Mouse (Mus musculus) midbrain, embryonic 14.5 days (tissue): Measurements from ENCODE around the gene Gtf2ird1. TPM values are rescaled to one million over a fixed set of nuclear protein-coding genes. Genes with fewer than 3 reads are reported as not detected.

Source experiments
- ATAC-seq: fragments of 200-750 bp; cut with Nextera tagmentation; 2 replicates; pipeline ENCODE4 v1.8.0; 2017; ENCODE audit warnings: moderate number of reproducible peaks, moderate library complexity; ENCODE audit not compliant: low FRiP score, low TSS enrichment
- DNase-seq: peaks from one replicate; pipeline ENCODE4 v3.0.0-alpha.2; 2015
- H3K27ac ChIP-seq: fragments of 300-500 bp; sonication (generic); replicated peaks from 2 replicates; pipeline ENCODE4 v1.5.1; 2014; ENCODE audit warnings: mild to moderate bottlenecking, low read depth, low read length, moderate library complexity
- H3K27me3 ChIP-seq: fragments of 300-500 bp; sonication (generic); 2 replicates; pipeline ENCODE4 v1.6.1; 2014; ENCODE audit warnings: low read length, control low read depth, mixed read lengths; ENCODE audit not compliant: control insufficient read depth, insufficient read depth
- H3K36me3 ChIP-seq: fragments of 300-500 bp; sonication (generic); 2 replicates; pipeline ENCODE4 v1.6.1; 2014; ENCODE audit warnings: low read length, control low read depth; ENCODE audit not compliant: control insufficient read depth, insufficient read depth
- H3K4me1 ChIP-seq: fragments of 300-500 bp; sonication (generic); 2 replicates; pipeline ENCODE4 v1.6.1; 2014; ENCODE audit warnings: mild to moderate bottlenecking, antibody characterized with exemption, low read length, control low read depth; ENCODE audit not compliant: control insufficient read depth, insufficient read depth
- H3K4me2 ChIP-seq: fragments of 300-500 bp; sonication (generic); 2 replicates; pipeline ENCODE4 v1.6.1; 2014; ENCODE audit warnings: mild to moderate bottlenecking, low read length, moderate library complexity
- H3K4me3 ChIP-seq: fragments of 300-500 bp; sonication (generic); replicated peaks from 2 replicates; pipeline ENCODE4 v1.5.1; 2014; ENCODE audit warnings: low read depth, low read length
- H3K9ac ChIP-seq: fragments of 300-500 bp; sonication (generic); replicated peaks from 2 replicates; pipeline ENCODE4 v1.6.1; 2014; ENCODE audit warnings: mild to moderate bottlenecking, low read length, moderate library complexity
- H3K9me3 ChIP-seq: fragments of 300-500 bp; sonication (generic); 2 replicates; pipeline ENCODE4 v1.6.1; 2016; ENCODE audit warnings: low read length, control low read depth, mixed read lengths; ENCODE audit not compliant: control insufficient read depth
- WGBS: fragments of 180-500 bp; shearing (Covaris S2); extraction: QIAGEN DNeasy Blood & Tissue Kit; methylation state at CpG from one replicate; pipeline ENCODE4 v1.1.7; 2014; 5-methylcytosine and 5-hydroxymethylcytosine counted together
- polyA plus RNA-seq: library from polyadenylated mRNA; unstranded; fragments of >200 nt; fragmentation: Nextera tagmentation; extraction: Ambion mirVana; gene quantifications from 2 replicates; pipeline ENCODE4 v1.2.1, GENCODE M21; 2014

Gene Gtf2ird1
- polyA plus RNA-seq, 1 experiment from 2014 or later: 75.1 TPM

GRCm38 (mm10) chr5:134469559-134470150 is 13.1 kb upstream of the Gtf2ird1 start:
- no peak overlapping the region for H3K27ac ChIP-seq
- H3K9me3 ChIP-seq: no peaks in the 10 kb centered on the region
- H3K4me2 ChIP-seq: no peak overlapping the region
- 86% methylated on average over 7 of the region's 7 CpGs for WGBS
- peaks cover 12% of the 10 kb centered on the region for H3K4me1 ChIP-seq
- ATAC-seq (no peak), DNase-seq (no peak)
- H3K36me3 ChIP-seq: no peaks in the 10 kb centered on the region
- no peak overlapping the region for H3K9ac ChIP-seq
- no peak overlapping the region for H3K4me3 ChIP-seq
- no peaks in the 10 kb centered on the region for H3K27me3 ChIP-seq

- H3K27ac ChIP-seq: no peak overlapping the region
- ATAC-seq (no peak), DNase-seq (no peak)
- H3K4me2 ChIP-seq: no peak overlapping the region
- H3K4me3 ChIP-seq: no peak overlapping the region
- no peak overlapping the region for H3K9ac ChIP-seq
- H3K27me3 ChIP-seq: no peaks in the 10 kb centered on the region
- no peaks in the 10 kb centered on the region for H3K9me3 ChIP-seq
- H3K4me1 ChIP-seq: peaks cover 12% of the 10 kb centered on the region
- H3K36me3 ChIP-seq: no peaks in the 10 kb centered on the region
- WGBS: 65% methylated on average over 10 of the region's 10 CpGs
Observed at GRCm38 (mm10) chr5:134468158-134468765, 11.7 kb upstream of the Gtf2ird1 start.

- DNase-seq (peak; percentile 51), ATAC-seq (no peak)
- Histone ChIP-seq H3K9ac (no peak overlapping the region), H3K27ac (no peak overlapping the region), H3K4me3 (no peak overlapping the region), H3K4me1 (peaks cover 12% of the 10 kb centered on the region), H3K4me2 (no peak overlapping the region), H3K36me3 (no peaks in the 10 kb centered on the region), H3K27me3 (no peaks in the 10 kb centered on the region), H3K9me3 (no peaks in the 10 kb centered on the region)
- WGBS: 54% methylated on average over 8 of the region's 8 CpGs
Observed at GRCm38 (mm10) chr5:134467030-134467549, 10.6 kb upstream of the Gtf2ird1 start.

GRCm38 (mm10) chr5:134466296-134467029 is 9.9 kb upstream of the Gtf2ird1 start:
- ATAC-seq (peak; percentile 20; the same call in 1 of the 2 replicates), DNase-seq (peak; percentile 71)
- 8% methylated on average over 21 of the region's 21 CpGs for WGBS

DNA sequence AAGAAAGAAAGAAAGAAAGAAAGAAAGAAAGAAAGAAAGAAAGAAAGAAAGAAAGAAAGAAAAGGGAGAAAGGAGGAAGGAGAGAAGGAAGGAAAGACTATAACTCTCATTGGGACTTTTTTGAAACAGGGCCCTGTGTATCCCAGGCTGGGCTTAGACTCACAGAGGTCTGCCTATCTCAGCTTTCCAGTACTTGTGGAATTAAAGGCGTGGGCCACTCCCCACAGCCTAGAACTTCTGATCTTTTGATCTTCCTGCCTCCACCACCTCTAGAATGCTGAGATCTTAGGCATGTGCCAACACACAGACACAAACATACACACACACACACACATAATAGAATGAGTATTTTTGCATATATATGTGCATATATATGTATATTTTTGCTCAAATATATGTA is 8.7 kb upstream of the Gtf2ird1 start:
- 83% methylated on average over 1 of the region's 1 CpGs for WGBS
- DNase-seq: no peak
- H3K9me3 ChIP-seq: no peaks in the 10 kb centered on the region

More at GRCm38 (mm10) chr5:134466296-134467029, 9.9 kb upstream of the Gtf2ird1 start:
- peak overlapping the region; percentile 27; the same call in 1 of the 2 replicates for H3K4me2 ChIP-seq
- H3K27me3 ChIP-seq: no peaks in the 10 kb centered on the region
- peak overlapping the region; percentile 64 for H3K27ac ChIP-seq
- H3K4me1 ChIP-seq: peaks cover 12% of the 10 kb centered on the region
- H3K9me3 ChIP-seq: no peaks in the 10 kb centered on the region
- no peaks in the 10 kb centered on the region for H3K36me3 ChIP-seq
- no peak overlapping the region for H3K9ac ChIP-seq
- H3K4me3 ChIP-seq: no peak overlapping the region

GRCm38 (mm10) chr5:134464225-134464624 is 7.7 kb upstream of the Gtf2ird1 start:
- ATAC-seq: no peak
- Histone ChIP-seq H3K4me1 (peaks cover 12% of the 10 kb centered on the region), H3K27me3 (no peaks in the 10 kb centered on the region), H3K36me3 (no peaks in the 10 kb centered on the region), H3K4me2 (no peak overlapping the region), H3K9me3 (no peaks in the 10 kb centered on the region), H3K4me3 (no peak overlapping the region), H3K9ac (no peak overlapping the region), H3K27ac (no peak overlapping the region)
- 88% methylated on average over 5 of the region's 5 CpGs for WGBS
- no peak for DNase-seq

More for the DNA sequence above, 8.7 kb upstream of the Gtf2ird1 start:
- H3K4me3 ChIP-seq: no peak overlapping the region
- no peak overlapping the region for H3K27ac ChIP-seq
- no peak overlapping the region for H3K9ac ChIP-seq
- no peaks in the 10 kb centered on the region for H3K36me3 ChIP-seq
- no peak for ATAC-seq
- H3K27me3 ChIP-seq: no peaks in the 10 kb centered on the region
- H3K4me1 ChIP-seq: peaks cover 12% of the 10 kb centered on the region
- H3K4me2 ChIP-seq: no peak overlapping the region

DNA sequence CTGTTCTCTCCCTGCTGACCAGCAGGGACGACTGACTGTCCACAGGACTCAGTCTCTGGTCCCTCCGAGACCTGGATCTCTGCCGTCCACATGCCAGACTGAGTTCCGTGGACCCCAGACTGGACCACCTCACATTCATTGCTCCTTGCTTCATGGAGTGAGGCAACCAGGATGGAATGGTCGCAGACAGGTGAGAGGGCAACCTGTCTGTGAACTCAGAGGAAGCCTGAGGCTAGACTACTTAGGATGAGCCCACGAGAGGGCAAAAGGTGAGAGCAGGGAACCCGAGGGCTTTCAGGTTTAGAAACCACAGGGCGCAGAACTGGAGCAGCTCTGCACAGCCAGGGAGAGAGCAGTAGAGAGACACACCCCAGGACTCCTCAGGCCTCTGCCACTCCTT is 6.2 kb upstream of the Gtf2ird1 start:
- H3K4me3 ChIP-seq: no peak overlapping the region
- no peaks in the 10 kb centered on the region for H3K27me3 ChIP-seq
- H3K9me3 ChIP-seq: no peaks in the 10 kb centered on the region
- no peak overlapping the region for H3K27ac ChIP-seq
- no peak overlapping the region for H3K4me2 ChIP-seq
- H3K4me1 ChIP-seq: peaks cover 12% of the 10 kb centered on the region
- ATAC-seq: no peak
- no peaks in the 10 kb centered on the region for H3K36me3 ChIP-seq
- DNase-seq: no peak
- WGBS: 76% methylated on average over 8 of the region's 8 CpGs
- H3K9ac ChIP-seq: no peak overlapping the region

DNA sequence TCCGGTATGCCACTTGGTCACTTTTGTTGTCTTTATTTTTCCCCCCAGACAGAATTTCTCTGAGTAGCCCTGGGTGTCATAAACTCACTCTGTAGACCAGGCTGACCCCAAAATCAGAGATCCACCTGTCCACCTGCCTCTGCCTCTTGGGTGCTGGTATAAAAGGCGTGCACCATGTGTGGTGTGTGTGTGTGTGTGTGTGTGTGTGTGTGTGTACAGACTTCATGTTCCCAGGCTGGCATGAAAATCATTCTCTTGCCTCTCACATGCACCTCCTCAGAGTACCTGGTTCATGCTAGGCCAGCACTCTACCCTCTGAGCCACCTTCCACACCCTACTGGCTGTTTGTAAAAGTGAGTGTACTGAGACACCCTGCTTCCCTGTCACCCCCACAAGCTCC is 5.8 kb upstream of the Gtf2ird1 start:
- Histone ChIP-seq H3K27me3 (no peaks in the 10 kb centered on the region), H3K9me3 (no peaks in the 10 kb centered on the region), H3K9ac (no peak overlapping the region), H3K4me3 (no peak overlapping the region), H3K4me2 (no peak overlapping the region), H3K36me3 (no peaks in the 10 kb centered on the region), H3K4me1 (peaks cover 12% of the 10 kb centered on the region), H3K27ac (no peak overlapping the region)
- no peak for ATAC-seq
- DNase-seq: no peak
- WGBS: 80% methylated on average over 2 of the region's 2 CpGs
